ENCODE assay signal across 26 mouse cellular contexts in the genomic region with DNA sequence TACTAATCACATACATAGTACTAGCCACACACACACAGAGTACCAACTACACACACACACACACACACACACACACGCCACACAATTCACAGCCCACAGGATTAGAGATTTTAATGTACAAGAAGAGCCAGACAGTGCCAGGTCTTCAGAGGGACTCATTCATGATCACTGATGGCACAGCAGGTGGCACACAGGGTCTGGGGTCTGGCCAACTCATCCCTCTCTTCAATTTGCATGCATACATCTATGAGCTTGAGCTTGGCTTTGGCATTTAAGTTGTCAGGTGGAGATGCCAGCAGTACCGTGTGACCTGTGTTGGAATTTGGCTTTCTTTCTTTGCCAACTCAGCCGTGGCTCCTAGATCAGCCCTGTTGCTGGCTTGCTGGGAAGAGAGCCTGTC.
"Had no signal": no experiment of that assay in that cellular context is flagged by ENCODE, and none has a peak within 500 bp of the region (broad histone marks: within the 10 kb centered on the region; RNA-seq: fewer than 3 reads in every experiment).

No protein-coding gene starts in this region.

- DNase-seq: gastrocnemius, postnatal 14 days; gastrocnemius, postnatal 36 days; heart, adult 18-20 months; heart, postnatal 10 days; heart, postnatal 4 days; kidney, adult 18-20 months; kidney, adult 8-10 months; kidney, postnatal 10 days; kidney, postnatal 25 days; kidney, postnatal 4 days; liver; liver, embryonic 13.5 days; liver, postnatal 0 days had no signal

- H3K36me3 ChIP-seq: heart, embryonic 10.5 days; heart, embryonic 12.5 days; hindbrain, embryonic 10.5 days; hindbrain, embryonic 12.5 days; intestine, embryonic 15.5 days; limb, embryonic 10.5 days; limb, embryonic 12.5 days; liver, embryonic 13.5 days; liver, embryonic 15.5 days had no signal

- H3K27ac ChIP-seq: heart, embryonic 10.5 days; hindbrain, embryonic 10.5 days; hindbrain, embryonic 12.5 days; intestine, embryonic 15.5 days; layer of hippocampus, adult 2 months; limb, embryonic 10.5 days; limb, embryonic 12.5 days; liver, embryonic 13.5 days; liver, embryonic 15.5 days had no signal

- H3K9ac ChIP-seq: heart, embryonic 12.5 days; hindbrain, embryonic 12.5 days; intestine, embryonic 15.5 days; limb, embryonic 12.5 days; liver, embryonic 13.5 days; liver, embryonic 15.5 days; liver, postnatal 0 days had no signal

- H3K4me2 ChIP-seq: heart, embryonic 12.5 days; hindbrain, embryonic 12.5 days; intestine, embryonic 15.5 days; limb, embryonic 12.5 days; liver, embryonic 11.5 days; liver, embryonic 13.5 days; liver, embryonic 15.5 days had no signal

- H3K4me1 ChIP-seq: heart, embryonic 12.5 days; intestine, embryonic 15.5 days; limb, embryonic 12.5 days; liver, embryonic 13.5 days; liver, embryonic 15.5 days had no signal

- H3K27me3 ChIP-seq: hindbrain, embryonic 12.5 days; intestine, embryonic 15.5 days; liver, embryonic 13.5 days; liver, embryonic 15.5 days had no signal

- H3K9me3 ChIP-seq: heart, embryonic 10.5 days; heart, embryonic 12.5 days; hindbrain, embryonic 10.5 days; hindbrain, embryonic 12.5 days; intestine, embryonic 15.5 days; limb, embryonic 10.5 days; limb, embryonic 12.5 days; liver, embryonic 13.5 days; liver, embryonic 15.5 days had no signal

- H3K4me3 ChIP-seq: heart, embryonic 10.5 days; heart, embryonic 12.5 days; hindbrain, embryonic 10.5 days; hindbrain, embryonic 12.5 days; intestine, embryonic 15.5 days; layer of hippocampus, adult 2 months; limb, embryonic 10.5 days; limb, embryonic 12.5 days; liver, embryonic 13.5 days; liver, embryonic 15.5 days had no signal

- ATAC-seq: hindbrain, embryonic 16.5 days; inflammation-experienced regulatory T-cells, adult 6 months; intestine, embryonic 15.5 days; intestine, postnatal 0 days; liver, postnatal 0 days had no signal
